ENCODE assay signal across 8 mouse cellular contexts in the genomic region with DNA sequence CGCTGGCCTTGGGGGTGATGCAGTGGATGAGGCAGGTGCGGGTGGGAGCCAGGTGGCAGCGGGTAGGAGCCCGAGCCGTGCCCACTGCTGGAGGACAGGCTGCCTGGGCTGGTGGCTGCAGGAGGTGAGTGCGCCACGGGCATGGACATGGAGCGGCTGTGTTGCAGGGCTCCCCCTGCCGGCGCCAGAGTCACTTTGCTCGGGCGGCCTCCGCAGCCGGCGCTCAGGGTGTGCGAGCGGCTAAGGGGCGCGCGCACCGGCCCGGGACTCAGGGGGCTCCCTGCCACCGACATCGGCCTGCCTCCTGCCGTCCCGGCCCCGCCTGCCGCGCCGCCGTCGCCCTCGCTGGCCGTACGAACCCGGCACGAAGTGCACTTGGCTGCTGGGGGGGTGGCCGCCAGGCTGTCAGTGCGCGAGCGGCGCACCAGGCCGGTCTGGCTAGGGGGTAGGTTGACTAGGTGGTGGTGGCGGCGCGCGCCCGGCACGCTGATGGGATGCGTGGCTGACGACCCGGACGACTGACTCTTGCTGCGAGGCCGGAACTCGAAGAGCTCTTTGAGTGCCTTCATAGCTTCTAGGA. TPM values are rescaled to one million over a fixed set of nuclear protein-coding genes. Genes with fewer than 3 reads are reported as not detected.
A peak's percentile ranks its signal among the peaks of the same experiment; 100 is the strongest.
DNase-seq lines count a peak whose midpoint lies in the region; ATAC-seq and TF ChIP-seq lines count a peak whose summit lies in the region.

No protein-coding gene starts in this region.

- H3K27ac ChIP-seq in hindbrain, embryonic 16.5 days (ENCODE audit: low read depth, low read length) = peak overlapping the region; percentile 95
- H3K27ac ChIP-seq in left cerebral cortex, adult 2 months = peak overlapping the region; percentile 98
- H3K27ac ChIP-seq in macrophage = no peak overlapping the region

- H3K27me3 ChIP-seq in hindbrain, embryonic 16.5 days (replicated peaks; ENCODE audit: control insufficient read depth, insufficient read depth, low read length) = no peaks in the 10 kb centered on the region

- H3K4me1 ChIP-seq in hindbrain, embryonic 16.5 days (ENCODE audit: control insufficient read depth, insufficient read depth, low read depth, low read length) = peaks cover 47% of the 10 kb centered on the region

- H3K9me3 ChIP-seq in hindbrain, embryonic 16.5 days (ENCODE audit: control insufficient read depth, low read length) = no peaks in the 10 kb centered on the region

- DNase-seq in T-cell, adult 2 months (ENCODE audit: low spot score) = peak; percentile 82
- DNase-seq in cerebellum, postnatal 36 days = peak; percentile 92 to 93
- peak; percentile 90 for DNase-seq in gastrocnemius, adult 18-20 months (ENCODE audit: low spot score)
- peak; percentile 91 for DNase-seq in left cerebral cortex, adult 2 months (ENCODE audit: extremely low spot score in 1 of 2, low spot score in 2 of 2)
- peak; percentile 80 for DNase-seq in retina, postnatal 7 days (ENCODE audit: low read depth, low spot score)
- DNase-seq in urinary bladder, adult 2 months (ENCODE audit: low spot score) = peak; percentile 89

- intact Hi-C loops in left cerebral cortex, adult 2 months (cut with DNase I) = loop anchor here (2.0 to 5.0 kb wide), 3 partner anchors 180 to 592 kb away; no protein-coding TSS in a partner anchor

- H3K4me3 ChIP-seq in hindbrain, embryonic 16.5 days (ENCODE audit: low read length) = peak overlapping the region; percentile 83
- peak overlapping the region; percentile 75 for H3K4me3 ChIP-seq in left cerebral cortex, adult 2 months
- peak overlapping the region; percentile 30 for H3K4me3 ChIP-seq in macrophage (ENCODE audit: inconsistent target)

- 0% methylated on average over 49 of the region's 56 CpGs for WGBS in hindbrain, embryonic 16.5 days
- WGBS in macrophage (ENCODE audit: missing documents) = under 1% methylated on average over 54 of the region's 56 CpGs

- H3K36me3 ChIP-seq in hindbrain, embryonic 16.5 days (ENCODE audit: control insufficient read depth, insufficient read depth, low read length) = no peaks in the 10 kb centered on the region
- H3K36me3 ChIP-seq in macrophage (ENCODE audit: inconsistent target) = no peaks in the 10 kb centered on the region; the same call in 1 of the 2 replicates

- peaks cover 47% of the 10 kb centered on the region; the same call in 1 of the 2 replicates for H3K79me2 ChIP-seq in macrophage (ENCODE audit: inconsistent target)

- TF ChIP-seq CTCF in left cerebral cortex, adult 2 months (IDR thresholded peaks at IDR 0.05) = peak; percentile 90

- H3K9ac ChIP-seq in hindbrain, embryonic 16.5 days (ENCODE audit: low read depth, low read length) = peak overlapping the region; percentile 92

- ATAC-seq in hindbrain, embryonic 16.5 days = peak; percentile 55

- peak overlapping the region; percentile 90 for H3K4me2 ChIP-seq in hindbrain, embryonic 16.5 days (ENCODE audit: low read length)

RNA-seq across cellular contexts. Expression of a gene that starts 1.2 kb away (rescaled TPM):
- 10 to 100 TPM; 17.4 to 73.1 TPM for total RNA-seq in gastrocnemius, adult 18-20 months (2021)
- 4.1 and 4.6 TPM in 2 replicates for polyA plus RNA-seq in hindbrain, embryonic 16.5 days (2015; fragmentation: Nextera tagmentation; extraction: Ambion mirVana)
- total RNA-seq in left cerebral cortex, adult 2 months (2021) = 100 to 1,000 TPM in 1 of 2 experiments, 10 to 100 TPM in 1; 67.1 to 111 TPM
- total RNA-seq in macrophage (2018; cell fraction: chromatin; rRNA removed) = 100 to 1,000 TPM in 2 of 26 experiments, 10 to 100 TPM in 14, 1 to 10 TPM in 10; 2.2 to 105 (median 16.9) TPM
- 10 to 100 TPM in 14 of 26 experiments, 1 to 10 TPM in 12; 1.9 to 83.3 (median 13.9) TPM for total RNA-seq in macrophage (2018; cell fraction: cytosol; rRNA removed)
- total RNA-seq in macrophage (2018; cell fraction: nucleus; rRNA removed) = 100 to 1,000 TPM in 4 of 26 experiments, 10 to 100 TPM in 14, 1 to 10 TPM in 8; 4.0 to 105 (median 21.7) TPM
- 5.3 to 8.5 TPM (median 6.5 TPM) in 3 replicates for polyA plus RNA-seq in macrophage (2018)
- 8.5 and 13.4 TPM in 2 replicates for polyA plus RNA-seq in urinary bladder, adult 2 months (2012; rRNA removed)

Comparison
In these comparisons a context has a peak if more than half of its experiments do, and no peak if none do; other contexts are left out.
1. H3K4me3 ChIP-seq: peak in every context shown above with its lines; median percentile 83 in hindbrain, embryonic 16.5 days; 75 in left cerebral cortex, adult 2 months; 30 in macrophage.